Mouse (Mus musculus) bone marrow macrophage, adult 2 months (primary cell): Measurements from ENCODE around the gene Ost4. TPM values are rescaled to one million over a fixed set of nuclear protein-coding genes. Genes with fewer than 3 reads are reported as not detected.

Source experiments
- H3K27ac ChIP-seq: 2 replicates; pipeline ENCODE4 v1.5.1; 2012; ENCODE audit warnings: low read depth, low read length; ENCODE audit not compliant: insufficient read depth
- H3K4me1 ChIP-seq: 2 replicates; pipeline ENCODE4 v1.6.1; 2012; ENCODE audit warnings: low read length; ENCODE audit not compliant: control insufficient read depth, insufficient read depth
- H3K4me3 ChIP-seq: 2 replicates; pipeline ENCODE4 v1.5.1; 2012; ENCODE audit warnings: mild to moderate bottlenecking, low read length, moderate library complexity; ENCODE audit not compliant: insufficient read depth
- CTCF ChIP-seq: IDR thresholded peaks from 2 replicates; pipeline ENCODE4 v1.5.1; 2012; ENCODE audit warnings: low read depth, mild to moderate bottlenecking, low read length, moderate library complexity
- POLR2A ChIP-seq: IDR thresholded peaks from 2 replicates; pipeline ENCODE4 v1.6.1; 2012; ENCODE audit warnings: mild to moderate bottlenecking, low read depth, low read length, borderline replicate concordance
- polyA plus RNA-seq: library from polyadenylated mRNA; stranded (reverse); fragments of >200 nt; gene quantifications from 2 replicates; pipeline ENCODE4 v1.2.4, GENCODE M21; 2012; ENCODE audit not compliant: missing spikeins, insufficient read depth, insufficient read length

Gene Ost4
- polyA plus RNA-seq, 1 experiment: 317 TPM

DNA sequence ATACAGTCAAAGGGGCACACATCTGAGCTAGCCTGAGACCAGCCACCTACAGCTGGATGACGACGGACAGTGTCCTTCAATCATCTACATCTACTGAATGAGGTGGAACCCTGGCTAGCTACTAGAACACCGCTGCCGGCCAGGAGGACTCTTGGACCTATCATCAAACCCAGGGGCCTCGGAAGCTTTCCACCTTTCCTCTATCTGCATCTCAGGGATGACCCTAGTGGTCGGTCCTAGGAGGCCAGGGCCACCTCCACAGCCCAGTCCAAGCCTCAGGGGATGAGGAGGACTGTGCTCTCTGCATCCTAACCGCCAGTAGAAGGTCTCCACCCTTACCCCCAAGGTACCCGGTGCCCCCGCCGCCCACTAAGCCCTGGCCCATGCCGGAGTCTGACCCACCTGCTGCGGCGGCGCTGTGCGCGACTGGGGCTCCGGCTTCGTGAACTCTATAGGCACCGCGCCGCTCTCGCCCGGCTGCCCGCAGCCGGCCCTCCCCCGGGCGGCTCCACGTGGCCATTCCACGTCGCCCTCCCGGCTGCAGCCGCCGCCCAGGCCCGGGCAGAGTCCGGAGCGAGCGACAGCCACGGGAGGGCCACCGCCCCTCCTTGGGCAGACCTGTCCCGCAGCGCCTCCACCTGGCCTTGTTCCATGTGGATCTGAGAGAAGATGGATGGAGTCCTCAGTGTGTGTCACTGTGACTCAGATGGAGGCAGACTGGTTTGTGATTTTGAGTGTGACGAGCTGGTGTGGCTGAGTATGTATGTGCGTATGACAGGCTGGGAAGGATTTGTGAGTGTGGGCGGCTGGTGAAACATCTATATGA, 37.6 kb upstream of the Ost4 start, which contains the start of gene Cgref1:
Gene Cgref1 (minus strand): TSS at position 636 of the 826 bp plus-strand sequence.
- Histone ChIP-seq H3K4me3 (no peak within 1 kb of the TSS), H3K4me1 (peaks cover 7% of the 10 kb centered on the region), H3K27ac (no peak within 1 kb of the TSS)
- TF ChIP-seq CTCF: no peak
- TF ChIP-seq POLR2A: no peak

DNA sequence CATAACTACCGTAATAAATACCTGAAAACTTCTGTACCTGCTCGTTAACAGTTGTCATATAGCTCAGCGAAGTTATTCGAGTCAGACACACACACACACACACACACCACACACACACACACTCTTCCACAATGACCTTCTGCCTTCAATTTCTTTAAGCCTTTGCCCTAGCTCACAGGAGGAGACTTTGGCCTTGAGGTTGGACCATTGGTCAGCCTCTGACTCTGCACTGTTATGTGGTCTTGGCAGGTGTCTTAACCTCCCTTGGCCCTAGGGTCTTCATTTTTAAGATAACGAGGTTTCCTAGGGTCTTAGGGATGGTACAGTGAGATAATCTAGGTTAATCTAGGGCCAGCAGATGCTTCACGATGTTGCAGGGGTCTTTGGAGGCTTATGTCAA, 36.8 kb upstream of the Ost4 start:
- Histone ChIP-seq H3K27ac (no peak overlapping the region), H3K4me3 (no peak overlapping the region), H3K4me1 (peaks cover 3% of the 10 kb centered on the region)
- TF ChIP-seq POLR2A (no peak), CTCF (no peak)

DNA sequence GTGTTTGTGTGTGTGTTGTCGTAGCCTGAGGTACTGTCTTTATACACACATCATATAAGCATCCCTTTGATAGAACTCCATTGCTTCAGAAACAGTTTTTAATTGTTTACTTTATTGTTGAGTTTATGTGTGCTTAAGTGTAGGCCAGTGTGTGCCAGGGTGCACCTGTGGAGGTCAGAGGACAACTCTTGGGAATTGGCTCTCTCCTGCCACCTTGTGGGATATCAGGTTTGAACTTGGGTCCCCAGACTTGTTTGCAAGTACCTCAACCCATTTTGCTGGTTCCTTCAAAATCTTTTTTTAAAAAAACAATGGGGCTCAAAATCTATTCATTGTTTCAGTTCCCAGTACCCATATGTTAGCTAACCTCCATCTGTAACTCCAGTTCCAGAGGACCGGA, 35.4 kb upstream of the Ost4 start:
- no peaks in the 10 kb centered on the region for H3K4me1 ChIP-seq
- no peak overlapping the region for H3K27ac ChIP-seq
- TF ChIP-seq POLR2A: no peak
- no peak for TF ChIP-seq CTCF
- H3K4me3 ChIP-seq: no peak overlapping the region

DNA sequence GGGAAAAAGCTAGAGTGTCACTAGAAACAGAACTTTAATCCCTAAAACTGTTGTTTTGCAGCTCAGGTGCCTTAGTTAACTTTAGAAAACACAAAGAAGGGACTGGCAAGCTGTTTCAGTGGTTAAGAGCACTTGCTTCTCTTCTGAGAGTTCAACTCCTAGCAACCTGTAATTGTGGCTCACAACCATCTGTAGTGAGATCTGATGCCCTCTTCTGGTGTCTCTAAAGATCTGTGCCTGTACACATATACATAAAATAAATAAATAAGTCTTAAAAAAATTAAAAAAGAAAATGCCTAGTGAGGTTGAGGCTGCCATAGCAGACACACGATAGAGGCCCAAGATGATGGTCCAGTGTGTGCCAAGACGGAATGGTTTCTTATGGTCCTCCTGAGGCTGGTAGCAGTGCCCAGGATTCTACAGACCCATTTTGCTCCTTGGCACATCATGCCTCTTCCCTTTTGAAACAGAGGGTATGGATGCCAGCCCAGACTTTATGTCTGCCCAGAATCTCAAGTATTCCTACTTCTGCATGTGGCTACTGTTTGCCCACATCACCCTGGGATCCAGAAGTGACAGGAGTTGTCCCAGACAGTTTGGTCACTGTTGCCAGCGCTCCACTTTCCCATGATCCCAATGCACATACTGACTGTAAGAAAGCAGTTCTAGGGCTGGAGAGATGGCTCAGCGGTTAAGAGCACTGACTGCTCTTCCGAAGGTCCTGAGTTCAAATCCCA, 27.3 kb upstream of the Ost4 start:
- Histone ChIP-seq H3K4me1 (no peaks in the 10 kb centered on the region), H3K27ac (no peak overlapping the region), H3K4me3 (no peak overlapping the region)
- TF ChIP-seq CTCF: no peak
- TF ChIP-seq POLR2A: no peak

DNA sequence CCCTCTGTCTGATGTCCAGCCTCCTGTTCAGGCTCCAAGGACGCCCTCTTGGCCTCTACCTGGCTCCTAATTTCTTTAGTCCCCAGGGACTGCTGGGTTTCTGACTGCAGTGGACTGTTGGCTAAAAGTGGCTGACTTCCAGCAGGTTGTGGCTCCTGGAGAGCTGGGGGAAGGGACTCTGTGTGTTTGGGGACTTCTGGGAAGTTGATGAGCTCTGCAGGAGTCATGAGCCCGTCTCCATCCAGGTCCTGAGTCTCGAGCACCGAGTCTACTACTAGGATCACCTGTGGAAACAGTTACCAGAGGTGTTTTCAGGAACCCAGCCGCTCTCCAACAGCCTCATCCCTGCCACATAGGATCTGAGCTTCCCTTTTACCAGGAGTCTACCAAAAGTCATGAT, 26.1 kb upstream of the Ost4 start:
- no peak for TF ChIP-seq POLR2A
- no peak for TF ChIP-seq CTCF
- Histone ChIP-seq H3K27ac (no peak overlapping the region), H3K4me3 (no peak overlapping the region), H3K4me1 (no peaks in the 10 kb centered on the region)

DNA sequence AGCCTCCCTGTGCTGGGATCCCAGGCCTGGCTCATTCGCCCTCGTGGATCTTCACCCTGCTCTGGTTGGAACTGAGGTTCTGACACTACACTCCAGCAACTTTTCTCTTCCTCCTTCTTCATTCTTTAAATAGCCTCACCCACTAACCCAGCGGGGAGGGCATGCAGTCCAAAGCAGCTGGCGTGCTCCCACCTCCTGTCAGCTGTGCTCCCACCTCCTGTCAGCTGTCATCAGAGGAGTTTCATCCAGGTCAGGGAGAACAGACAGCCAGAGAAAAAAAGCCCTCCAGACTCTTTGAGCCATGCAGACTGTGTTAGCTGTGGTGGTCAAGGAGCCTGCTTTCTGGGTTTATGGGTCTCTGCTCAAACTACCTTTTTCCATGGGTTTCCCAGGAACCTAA, 23.8 kb upstream of the Ost4 start:
- Histone ChIP-seq H3K27ac (no peak overlapping the region), H3K4me3 (no peak overlapping the region), H3K4me1 (0 out of 2 replicates have a peak, but pooled peaks cover 2% of the 10 kb centered on the region)
- TF ChIP-seq POLR2A (no peak), CTCF (no peak)

DNA sequence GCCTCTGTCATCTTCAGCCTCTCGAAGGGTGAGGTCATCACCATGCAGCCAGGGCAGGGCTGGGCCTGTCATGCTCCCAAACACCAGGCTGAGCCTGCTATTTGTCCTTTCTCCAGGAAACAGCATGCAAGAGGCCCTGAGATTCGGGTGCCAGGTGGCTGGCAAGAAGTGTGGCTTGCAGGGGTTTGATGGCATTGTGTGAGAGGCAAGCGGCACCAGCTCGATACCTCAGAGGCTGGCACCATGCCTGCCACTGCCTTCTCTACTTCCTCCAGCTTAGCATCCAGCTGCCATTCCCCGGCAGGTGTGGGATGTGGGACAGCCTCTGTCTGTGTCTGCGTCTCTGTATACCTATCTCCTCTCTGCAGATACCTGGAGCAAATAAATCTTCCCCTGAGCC, 23.3 kb upstream of the Ost4 start:
- 0 out of 2 replicates have a peak, but pooled peaks cover 2% of the 10 kb centered on the region for H3K4me1 ChIP-seq
- no peak for TF ChIP-seq CTCF
- no peak for TF ChIP-seq POLR2A
- H3K4me3 ChIP-seq: no peak overlapping the region
- no peak overlapping the region for H3K27ac ChIP-seq

DNA sequence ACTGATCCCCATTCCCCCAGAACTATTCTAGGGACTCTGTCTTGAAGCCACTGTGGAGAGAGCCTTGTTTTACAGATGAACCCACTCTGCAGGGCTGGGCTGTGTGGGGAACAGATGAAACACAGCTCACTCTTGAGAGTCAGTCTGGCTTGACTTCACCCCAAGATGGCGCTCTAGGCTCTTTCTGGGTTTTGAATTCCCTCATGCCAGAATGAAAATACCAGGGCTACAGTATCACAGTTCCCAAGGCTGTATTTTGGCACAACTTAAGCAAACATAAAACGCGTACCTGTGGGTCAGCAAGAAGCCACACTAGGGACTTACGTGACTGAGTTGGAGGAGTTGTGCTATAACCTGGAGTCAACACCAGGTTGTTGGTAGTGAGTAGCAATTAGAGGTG, 22.5 kb upstream of the Ost4 start:
- Histone ChIP-seq H3K27ac (no peak overlapping the region), H3K4me3 (no peak overlapping the region), H3K4me1 (0 out of 2 replicates have a peak, but pooled peaks cover 2% of the 10 kb centered on the region)
- TF ChIP-seq CTCF: no peak
- TF ChIP-seq POLR2A: no peak

DNA sequence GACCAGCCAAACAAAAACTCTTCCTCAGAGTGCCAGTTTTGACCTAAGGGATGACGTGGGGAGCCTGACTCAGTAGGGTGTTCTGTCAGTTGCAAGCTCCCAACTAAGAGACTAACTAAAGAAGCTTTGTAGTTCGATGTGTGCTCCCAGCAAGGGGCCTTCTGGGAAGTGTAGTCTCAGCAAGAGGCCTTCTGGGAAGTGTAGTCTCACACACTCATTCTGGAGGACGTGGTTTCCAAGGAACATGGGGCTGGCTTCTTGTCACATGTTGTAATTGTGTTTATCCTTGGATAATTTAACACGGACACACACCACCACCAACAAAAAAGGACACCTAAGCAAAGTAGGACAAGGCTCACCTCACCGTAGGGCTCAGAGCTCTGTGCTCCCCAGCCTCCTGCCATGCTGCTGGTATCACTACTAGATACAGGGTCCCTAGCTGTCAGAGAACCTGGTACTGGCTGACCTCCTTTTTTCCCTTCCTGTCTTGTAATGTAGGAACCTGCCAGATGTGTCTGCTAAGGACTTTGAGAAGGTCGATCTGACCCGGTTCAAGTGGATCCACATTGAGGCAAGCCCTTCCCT, 20.4 kb upstream of the Ost4 start:
- peaks cover 7% of the 10 kb centered on the region for H3K4me1 ChIP-seq
- TF ChIP-seq POLR2A (no peak), CTCF (no peak)
- no peak overlapping the region for H3K27ac ChIP-seq
- no peak overlapping the region for H3K4me3 ChIP-seq
